Mouse (Mus musculus): ENCODE measurements around the gene 1110008L16Rik. TPM values are rescaled to one million over a fixed set of nuclear protein-coding genes. Genes with fewer than 3 reads are reported as not detected.
"Not testable (repeated sequence)": the region's sequence is repeated elsewhere in the genome, so short reads cannot be mapped to it uniquely, and the experiment has no call there.

Gene 1110008L16Rik
- polyA plus RNA-seq, 1 experiment from 2014 or later: 8.0 TPM

- no peak for ATAC-seq (replicated peaks; ENCODE audit: insufficient number of reproducible peaks, insufficient read depth, low FRiP score, low read depth)
- Histone ChIP-seq H3K9ac (no peak overlapping the region), H3K27me3 (no peaks in the 10 kb centered on the region), H3K4me2 (no peak overlapping the region), H3K27ac (no peak overlapping the region), H3K4me1 (replicated peaks) (peaks cover 5% of the 10 kb centered on the region), H3K36me3 (no peaks in the 10 kb centered on the region; the same call in 1 of the 2 replicates), H3K9me3 (replicated peaks) (no peaks in the 10 kb centered on the region), H3K4me3 (no peak overlapping the region)
- 92% methylated on average over 9 of the region's 9 CpGs for WGBS
Measured at GRCm38 (mm10) chr12:55308731-55309130, 9.4 kb downstream of the 1110008L16Rik start.

GRCm38 (mm10) chr12:55309501-55309900 lies 10.1 kb downstream of the 1110008L16Rik start:
- no peaks in the 10 kb centered on the region for H3K9me3 ChIP-seq (replicated peaks)
- no peak overlapping the region for H3K4me2 ChIP-seq
- no peak for ATAC-seq (replicated peaks; ENCODE audit: insufficient number of reproducible peaks, insufficient read depth, low FRiP score, low read depth)
- no peaks in the 10 kb centered on the region; the same call in 1 of the 2 replicates for H3K36me3 ChIP-seq
- no peak overlapping the region for H3K9ac ChIP-seq
- H3K27me3 ChIP-seq: no peaks in the 10 kb centered on the region
- 76% methylated on average over 8 of the region's 8 CpGs for WGBS
- H3K4me1 ChIP-seq (replicated peaks): no peaks in the 10 kb centered on the region
- no peak overlapping the region for H3K27ac ChIP-seq
- H3K4me3 ChIP-seq: no peak overlapping the region

GRCm38 (mm10) chr12:55311841-55312240 lies 12.5 kb downstream of the 1110008L16Rik start:
- H3K9ac ChIP-seq: no peak overlapping the region
- H3K36me3 ChIP-seq: no peaks in the 10 kb centered on the region; the same call in 1 of the 2 replicates
- peaks cover 2% of the 10 kb centered on the region; the same call in 1 of the 2 replicates for H3K4me1 ChIP-seq (replicated peaks)
- no peak for ATAC-seq (replicated peaks; ENCODE audit: insufficient number of reproducible peaks, insufficient read depth, low FRiP score, low read depth)
- WGBS: 83% methylated on average over 7 of the region's 7 CpGs
- no peaks in the 10 kb centered on the region for H3K9me3 ChIP-seq (replicated peaks)
- no peaks in the 10 kb centered on the region for H3K27me3 ChIP-seq
- H3K27ac ChIP-seq: no peak overlapping the region
- H3K4me2 ChIP-seq: no peak overlapping the region
- H3K4me3 ChIP-seq: no peak overlapping the region

- Histone ChIP-seq H3K9me3 (replicated peaks) (no peaks in the 10 kb centered on the region), H3K27me3 (no peaks in the 10 kb centered on the region), H3K9ac (no peak overlapping the region), H3K4me2 (no peak overlapping the region), H3K4me3 (no peak overlapping the region), H3K36me3 (no peaks in the 10 kb centered on the region; the same call in 1 of the 2 replicates), H3K27ac (no peak overlapping the region), H3K4me1 (replicated peaks) (peaks cover 2% of the 10 kb centered on the region; the same call in 1 of the 2 replicates)
- WGBS: 88% methylated on average over 5 of the region's 5 CpGs
- ATAC-seq (replicated peaks; ENCODE audit: insufficient number of reproducible peaks, insufficient read depth, low FRiP score, low read depth): no peak
Measured at GRCm38 (mm10) chr12:55313901-55314300, 14.5 kb downstream of the 1110008L16Rik start.

GRCm38 (mm10) chr12:55315192-55315591 lies 15.8 kb downstream of the 1110008L16Rik start:
- Histone ChIP-seq H3K9ac (no peak overlapping the region), H3K27me3 (no peaks in the 10 kb centered on the region), H3K9me3 (replicated peaks) (no peaks in the 10 kb centered on the region), H3K4me1 (replicated peaks) (peaks cover 2% of the 10 kb centered on the region; the same call in 1 of the 2 replicates), H3K4me2 (no peak overlapping the region), H3K27ac (no peak overlapping the region), H3K4me3 (no peak overlapping the region), H3K36me3 (no peaks in the 10 kb centered on the region)
- ATAC-seq (replicated peaks; ENCODE audit: insufficient number of reproducible peaks, insufficient read depth, low FRiP score, low read depth): no peak
- 38% methylated on average over 5 of the region's 5 CpGs for WGBS

- peak; percentile 22; the same call in 1 of the 2 replicates for ATAC-seq (replicated peaks; ENCODE audit: insufficient number of reproducible peaks, insufficient read depth, low FRiP score, low read depth)
- 79% methylated on average over 18 of the region's 18 CpGs for WGBS
- peak overlapping the region; percentile 64 for H3K27ac ChIP-seq
- H3K4me1 ChIP-seq (replicated peaks): no peaks in the 10 kb centered on the region
- H3K9me3 ChIP-seq (replicated peaks): no peaks in the 10 kb centered on the region
- H3K4me2 ChIP-seq: no peak overlapping the region
- H3K27me3 ChIP-seq: no peaks in the 10 kb centered on the region
- H3K9ac ChIP-seq: no peak overlapping the region
- no peaks in the 10 kb centered on the region for H3K36me3 ChIP-seq
- no peak overlapping the region for H3K4me3 ChIP-seq
Measured at GRCm38 (mm10) chr12:55321642-55322291, 22.4 kb downstream of the 1110008L16Rik start.

DNA sequence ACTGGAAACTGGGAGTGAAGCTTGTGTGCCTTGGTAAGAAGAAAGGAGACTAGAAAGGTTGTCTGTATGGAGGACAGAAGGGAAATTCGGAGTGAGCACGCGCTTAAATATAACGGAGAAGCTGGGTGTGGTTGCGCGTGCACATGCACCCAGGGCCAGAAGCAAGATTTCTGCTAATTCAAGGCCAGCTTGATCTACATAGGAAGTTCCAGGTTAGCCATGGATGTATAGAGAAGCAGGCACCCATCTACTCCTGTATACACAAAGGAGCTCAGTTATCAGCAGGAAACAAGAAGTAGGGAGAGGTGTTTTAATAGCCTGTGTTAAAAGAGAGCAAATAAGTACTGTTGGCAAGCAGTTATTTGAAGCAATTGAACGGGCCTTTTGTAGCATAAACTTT lies 26.3 kb downstream of the 1110008L16Rik start:
- H3K27me3 ChIP-seq: no peaks in the 10 kb centered on the region
- H3K4me1 ChIP-seq (replicated peaks): no peaks in the 10 kb centered on the region
- H3K36me3 ChIP-seq: no peaks in the 10 kb centered on the region
- no peaks in the 10 kb centered on the region for H3K9me3 ChIP-seq (replicated peaks)
- H3K4me3 ChIP-seq: no peak overlapping the region
- ATAC-seq (replicated peaks; ENCODE audit: insufficient number of reproducible peaks, insufficient read depth, low FRiP score, low read depth): no peak
- H3K9ac ChIP-seq: no peak overlapping the region
- WGBS: 80% methylated on average over 7 of the region's 7 CpGs
- no peak overlapping the region for H3K4me2 ChIP-seq
- peak overlapping the region; percentile 45; the same call in 1 of the 2 replicates for H3K27ac ChIP-seq

- no peak overlapping the region for H3K4me3 ChIP-seq
- WGBS: 73% methylated on average over 4 of the region's 4 CpGs
- no peak overlapping the region for H3K4me2 ChIP-seq
- H3K9me3 ChIP-seq (replicated peaks): no peaks in the 10 kb centered on the region
- no peak overlapping the region for H3K27ac ChIP-seq
- H3K27me3 ChIP-seq: no peaks in the 10 kb centered on the region
- H3K4me1 ChIP-seq (replicated peaks): no peaks in the 10 kb centered on the region
- no peak for ATAC-seq (replicated peaks; ENCODE audit: insufficient number of reproducible peaks, insufficient read depth, low FRiP score, low read depth)
- H3K9ac ChIP-seq: no peak overlapping the region
- no peaks in the 10 kb centered on the region for H3K36me3 ChIP-seq
Measured at GRCm38 (mm10) chr12:55328784-55329183, 29.4 kb downstream of the 1110008L16Rik start.

GRCm38 (mm10) chr12:55329351-55329750 lies 30.0 kb downstream of the 1110008L16Rik start:
- ATAC-seq (replicated peaks; ENCODE audit: insufficient number of reproducible peaks, insufficient read depth, low FRiP score, low read depth): no peak
- Histone ChIP-seq H3K4me1 (replicated peaks) (no peaks in the 10 kb centered on the region), H3K36me3 (no peaks in the 10 kb centered on the region), H3K27me3 (no peaks in the 10 kb centered on the region), H3K9ac (no peak overlapping the region), H3K9me3 (replicated peaks) (no peaks in the 10 kb centered on the region), H3K27ac (no peak overlapping the region), H3K4me3 (no peak overlapping the region), H3K4me2 (no peak overlapping the region)
- 80% methylated on average over 7 of the region's 7 CpGs for WGBS

DNA sequence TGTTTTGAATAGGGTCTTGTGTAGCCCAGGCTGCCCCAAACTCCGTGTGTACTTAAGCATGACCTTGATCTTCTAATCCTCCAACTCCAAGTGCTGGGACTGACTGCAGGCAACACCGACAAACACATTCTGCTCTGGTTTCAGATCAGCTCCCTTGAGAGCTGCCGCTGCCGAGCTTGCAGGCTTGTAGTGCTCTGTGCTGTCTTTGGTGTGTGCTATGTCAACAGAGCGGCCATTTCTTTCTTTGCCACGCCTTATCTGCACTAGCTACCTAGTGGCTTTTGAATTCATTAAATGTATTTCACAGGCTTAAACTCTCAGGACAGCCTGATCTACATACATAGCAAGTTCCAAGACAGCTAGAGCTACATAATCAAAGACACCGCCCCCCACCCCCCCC lies 34.3 kb downstream of the 1110008L16Rik start:
- H3K9me3 ChIP-seq (replicated peaks): no peaks in the 10 kb centered on the region
- no peak overlapping the region for H3K4me2 ChIP-seq
- no peaks in the 10 kb centered on the region for H3K36me3 ChIP-seq
- ATAC-seq (replicated peaks; ENCODE audit: insufficient number of reproducible peaks, insufficient read depth, low FRiP score, low read depth): no peak
- H3K4me1 ChIP-seq (replicated peaks): no peaks in the 10 kb centered on the region
- H3K27ac ChIP-seq: no peak overlapping the region
- WGBS: 87% methylated on average over 7 of the region's 7 CpGs
- H3K4me3 ChIP-seq: no peak overlapping the region
- H3K27me3 ChIP-seq: no peaks in the 10 kb centered on the region
- no peak overlapping the region for H3K9ac ChIP-seq

DNA sequence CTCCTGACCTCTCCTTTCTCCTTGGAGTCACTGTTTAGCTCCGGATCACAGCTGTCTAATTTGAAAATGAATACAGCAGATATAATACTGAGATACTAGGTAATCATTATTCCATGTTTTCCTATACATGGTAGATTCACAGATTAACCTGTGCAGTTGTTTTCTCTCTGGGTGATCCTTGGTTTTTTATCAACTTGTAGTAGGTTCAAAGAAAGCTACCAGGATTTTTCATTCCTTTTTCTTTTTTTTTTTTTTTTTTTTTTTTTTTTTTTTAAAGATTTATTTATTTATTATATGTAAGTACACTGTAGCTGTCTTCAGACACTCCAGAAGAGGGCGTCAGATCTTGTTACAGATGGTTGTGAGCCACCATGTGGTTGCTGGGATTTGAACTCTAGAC lies 39.1 kb downstream of the 1110008L16Rik start:
- H3K9me3 ChIP-seq (replicated peaks); H3K27me3 ChIP-seq; H3K4me1 ChIP-seq (replicated peaks); H3K27ac ChIP-seq; H3K4me2 ChIP-seq; H3K4me3 ChIP-seq; ATAC-seq (replicated peaks; ENCODE audit: insufficient number of reproducible peaks, insufficient read depth, low FRiP score, low read depth); H3K9ac ChIP-seq; H3K36me3 ChIP-seq: not testable (repeated sequence)
- 100% methylated on average over 1 of the region's 2 CpGs for WGBS

DNA sequence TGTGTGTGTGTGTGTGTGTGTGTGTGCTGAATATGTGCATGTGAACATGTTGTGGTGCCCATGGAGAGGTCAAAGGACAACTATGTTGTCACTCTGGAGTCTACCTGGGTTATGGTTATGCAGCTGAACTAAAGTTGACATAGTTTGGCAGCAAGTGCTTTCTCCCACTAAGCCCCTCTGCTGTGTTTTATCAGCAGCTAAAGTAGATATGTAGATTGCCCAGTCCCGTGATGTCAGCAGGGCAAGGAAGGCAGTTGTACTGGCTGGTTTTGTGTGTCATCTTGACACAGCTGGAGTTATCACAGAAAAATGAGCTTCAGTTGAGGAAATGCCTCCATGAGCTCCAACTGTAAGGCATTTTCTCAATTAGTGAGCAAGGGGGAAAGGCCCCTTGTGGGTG lies 43.7 kb downstream of the 1110008L16Rik start:
- WGBS: 13% methylated on average over 1 of the region's 1 CpGs
- H3K27me3 ChIP-seq; H3K4me3 ChIP-seq; ATAC-seq (replicated peaks; ENCODE audit: insufficient number of reproducible peaks, insufficient read depth, low FRiP score, low read depth); H3K9ac ChIP-seq; H3K27ac ChIP-seq; H3K4me2 ChIP-seq; H3K4me1 ChIP-seq (replicated peaks); H3K9me3 ChIP-seq (replicated peaks); H3K36me3 ChIP-seq: not testable (repeated sequence)

All from heart, embryonic 15.5 days (tissue).